Mouse (Mus musculus) forebrain, embryonic 14.5 days (tissue): ENCODE measurements around the gene Ccdc57. TPM values are rescaled to one million over a fixed set of nuclear protein-coding genes. Genes with fewer than 3 reads are reported as not detected.
"Not testable (repeated sequence)": the region's sequence is repeated elsewhere in the genome, so short reads cannot be mapped to it uniquely, and the experiment has no call there.

Source experiments
- ATAC-seq: fragments of 200-750 bp; cut with Nextera tagmentation; 2 replicates; pipeline ENCODE4 v1.8.0; 2017; ENCODE audit warnings: mild to moderate bottlenecking, moderate library complexity
- DNase-seq: peaks from one replicate; pipeline ENCODE4 v3.0.0-alpha.2; 2015; ENCODE audit warnings: low spot score
- H3K27ac ChIP-seq: fragments of 300-500 bp; sonication (generic); 2 replicates; pipeline ENCODE4 v1.5.1; 2014; ENCODE audit warnings: low read depth, mild to moderate bottlenecking, control low read depth, low read length, moderate library complexity
- H3K27me3 ChIP-seq: fragments of 300-500 bp; sonication (generic); replicated peaks from 2 replicates; pipeline ENCODE4 v1.6.1; 2014; ENCODE audit warnings: low read length, control low read depth, mixed read lengths; ENCODE audit not compliant: control insufficient read depth, insufficient read depth
- H3K36me3 ChIP-seq: fragments of 300-500 bp; sonication (generic); 2 replicates; pipeline ENCODE4 v1.6.1; 2014; ENCODE audit warnings: low read length, control low read depth; ENCODE audit not compliant: control insufficient read depth, insufficient read depth
- H3K4me1 ChIP-seq: fragments of 300-500 bp; sonication (generic); 2 replicates; pipeline ENCODE4 v1.6.1; 2014; ENCODE audit warnings: antibody characterized with exemption, low read length, control low read depth; ENCODE audit not compliant: control insufficient read depth, insufficient read depth
- H3K4me2 ChIP-seq: fragments of 300-500 bp; sonication (generic); 2 replicates; pipeline ENCODE4 v1.6.1; 2014; ENCODE audit warnings: mild to moderate bottlenecking, control low read depth, low read length
- H3K4me3 ChIP-seq: fragments of 300-500 bp; sonication (generic); 2 replicates; pipeline ENCODE4 v1.5.1; 2014; ENCODE audit warnings: low read depth, low read length, control low read depth
- H3K9ac ChIP-seq: fragments of 300-500 bp; sonication (generic); 2 replicates; pipeline ENCODE4 v1.6.1; 2014; ENCODE audit warnings: mild to moderate bottlenecking, low read length, control low read depth, moderate library complexity
- H3K9me3 ChIP-seq: fragments of 300-500 bp; sonication (generic); replicated peaks from 2 replicates; pipeline ENCODE4 v1.6.1; 2016; ENCODE audit warnings: low read length, control low read depth, mixed read lengths; ENCODE audit not compliant: control insufficient read depth
- WGBS: fragments of 180-500 bp; shearing (Covaris S2); extraction: QIAGEN DNeasy Blood & Tissue Kit; methylation state at CpG from one replicate; pipeline ENCODE4 v1.1.7; 2014; 5-methylcytosine and 5-hydroxymethylcytosine counted together
- polyA plus RNA-seq: library from polyadenylated mRNA; unstranded; fragments of >200 nt; fragmentation: Nextera tagmentation; extraction: Ambion mirVana; gene quantifications from 2 replicates; pipeline ENCODE4 v1.2.1, GENCODE M21; 2014

The Ccdc57 gene
- polyA plus RNA-seq, 1 experiment from 2014 or later, result 5.0 TPM

GRCm38 (mm10) chr11:120798244-120798643 lies 134.4 kb downstream of the Ccdc57 start:
- Histone ChIP-seq H3K36me3 (peaks cover 10% of the 10 kb centered on the region; the same call in 1 of the 2 replicates), H3K4me3 (no peak overlapping the region), H3K9me3 (no peaks in the 10 kb centered on the region), H3K4me2 (no peak overlapping the region), H3K27me3 (no peaks in the 10 kb centered on the region), H3K27ac (no peak overlapping the region), H3K9ac (no peak overlapping the region), H3K4me1 (peaks cover 8% of the 10 kb centered on the region)
- ATAC-seq, result no peak
- WGBS, result 91% methylated on average over 3 of the region's 3 CpGs
- no peak for DNase-seq

- DNase-seq, result no peak
- WGBS, result 34% methylated on average over 8 of the region's 8 CpGs
- H3K9ac ChIP-seq, result peak overlapping the region; percentile 54; the same call in 1 of the 2 replicates
- peak; percentile 37; the same call in 1 of the 2 replicates for ATAC-seq
- H3K4me1 ChIP-seq, result peaks cover 8% of the 10 kb centered on the region
- peaks cover 26% of the 10 kb centered on the region for H3K36me3 ChIP-seq
- no peaks in the 10 kb centered on the region for H3K9me3 ChIP-seq
- H3K27ac ChIP-seq, result peak overlapping the region; percentile 79
- H3K27me3 ChIP-seq, result no peaks in the 10 kb centered on the region
- H3K4me3 ChIP-seq, result peak overlapping the region; percentile 97; the same call in 1 of the 2 replicates
- peak overlapping the region; percentile 99 for H3K4me2 ChIP-seq
These were observed 136.1 kb downstream of the Ccdc57 start for GRCm38 (mm10) chr11:120796614-120796946.

GRCm38 (mm10) chr11:120795756-120796613 lies 136.7 kb downstream of the Ccdc57 start, which contains the start of gene Dus1l:
TSS of gene Dus1l (minus strand) at chr11:120796403.
- Histone ChIP-seq H3K27ac (peak within 1 kb of the TSS; percentile 79), H3K4me1 (peaks cover 8% of the 10 kb centered on the region), H3K36me3 (peaks cover 32% of the 10 kb centered on the region), H3K9me3 (no peaks in the 10 kb centered on the region), H3K27me3 (no peaks in the 10 kb centered on the region), H3K4me2 (peak within 1 kb of the TSS; percentile 99), H3K9ac (peak within 1 kb of the TSS; percentile 96), H3K4me3 (peak within 1 kb of the TSS; percentile 97)
- DNase-seq (peak; percentile 98), ATAC-seq (peak; percentile 92)
- 2% methylated on average over 59 of the region's 59 CpGs for WGBS

GRCm38 (mm10) chr11:120792652-120793051 lies 140.0 kb downstream of the Ccdc57 start:
- Histone ChIP-seq H3K9me3 (no peaks in the 10 kb centered on the region), H3K4me2 (no peak overlapping the region), H3K4me1 (peaks cover 8% of the 10 kb centered on the region), H3K4me3 (no peak overlapping the region), H3K36me3 (peaks cover 63% of the 10 kb centered on the region), H3K9ac (no peak overlapping the region), H3K27me3 (no peaks in the 10 kb centered on the region), H3K27ac (no peak overlapping the region)
- DNase-seq (no peak), ATAC-seq (no peak)
- 94% methylated on average over 9 of the region's 9 CpGs for WGBS

GRCm38 (mm10) chr11:120789810-120790209 lies 142.9 kb downstream of the Ccdc57 start:
- Histone ChIP-seq H3K27ac (no peak overlapping the region), H3K9ac (no peak overlapping the region)
- ATAC-seq, result no peak

GRCm38 (mm10) chr11:120789355-120789754 lies 143.3 kb downstream of the Ccdc57 start:
- H3K4me2 ChIP-seq, result no peak overlapping the region
- WGBS, result 92% methylated on average over 4 of the region's 4 CpGs
- no peaks in the 10 kb centered on the region for H3K9me3 ChIP-seq
- H3K4me1 ChIP-seq, result peaks cover 6% of the 10 kb centered on the region
- no peak overlapping the region for H3K27ac ChIP-seq
- peaks cover 81% of the 10 kb centered on the region for H3K36me3 ChIP-seq
- H3K9ac ChIP-seq, result no peak overlapping the region
- H3K4me3 ChIP-seq, result no peak overlapping the region
- no peaks in the 10 kb centered on the region for H3K27me3 ChIP-seq
- no peak for ATAC-seq
- no peak for DNase-seq

More at GRCm38 (mm10) chr11:120789810-120790209, 142.9 kb downstream of the Ccdc57 start:
- Histone ChIP-seq H3K27me3 (no peaks in the 10 kb centered on the region), H3K4me1 (peaks cover 6% of the 10 kb centered on the region), H3K36me3 (peaks cover 83% of the 10 kb centered on the region), H3K9me3 (no peaks in the 10 kb centered on the region), H3K4me2 (no peak overlapping the region), H3K4me3 (no peak overlapping the region)
- DNase-seq, result no peak
- WGBS, result 88% methylated on average over 3 of the region's 3 CpGs

GRCm38 (mm10) chr11:120788460-120788859 lies 144.2 kb downstream of the Ccdc57 start:
- not testable (repeated sequence) for DNase-seq, H3K4me1 ChIP-seq, ATAC-seq, H3K4me3 ChIP-seq, H3K9me3 ChIP-seq, H3K27me3 ChIP-seq, H3K4me2 ChIP-seq, H3K27ac ChIP-seq, H3K9ac ChIP-seq
- WGBS, result 86% methylated on average over 9 of the region's 10 CpGs
- peaks cover 75% of the 10 kb centered on the region for H3K36me3 ChIP-seq

- Histone ChIP-seq H3K27ac (no peak overlapping the region; the same call in 1 of the 2 replicates), H3K4me1 (peaks cover 11% of the 10 kb centered on the region), H3K9me3 (no peaks in the 10 kb centered on the region), H3K4me2 (peak overlapping the region; percentile 97), H3K27me3 (no peaks in the 10 kb centered on the region), H3K4me3 (peak overlapping the region; percentile 94), H3K9ac (peak overlapping the region; percentile 91), H3K36me3 (peaks cover 62% of the 10 kb centered on the region)
- no peak for DNase-seq
- ATAC-seq, result no peak
- WGBS, result 39% methylated on average over 9 of the region's 9 CpGs
These were observed 147.5 kb downstream of the Ccdc57 start for GRCm38 (mm10) chr11:120785145-120785544.
